Mouse (Mus musculus) NIH3T3 (cell line): ENCODE data around the gene 1700019N19Rik.

Experiments
- DNase-seq: peaks from one replicate; pipeline ENCODE4 v3.0.0-alpha.2; 2012; ENCODE audit warnings: low read depth

The 1700019N19Rik gene

GRCm38 (mm10) chr19:58794284-58794683 is at the start of gene 1700019N19Rik:
TSS of gene 1700019N19Rik (minus strand) at chr19:58794461.
- DNase-seq: no peak

GRCm38 (mm10) chr19:58843606-58844005 is 49.3 kb upstream of the 1700019N19Rik start:
- no peak for DNase-seq

- DNase-seq: no peak
Observed at GRCm38 (mm10) chr19:58840721-58841271, 46.5 kb upstream of the 1700019N19Rik start.

GRCm38 (mm10) chr19:58839806-58840205 is 45.5 kb upstream of the 1700019N19Rik start:
- peak; percentile 30 for DNase-seq

GRCm38 (mm10) chr19:58839345-58839744 is 45.1 kb upstream of the 1700019N19Rik start:
- no peak for DNase-seq

GRCm38 (mm10) chr19:58838706-58839105 is 44.4 kb upstream of the 1700019N19Rik start:
- no peak for DNase-seq

GRCm38 (mm10) chr19:58833639-58834180 is 39.4 kb upstream of the 1700019N19Rik start:
- no peak for DNase-seq

GRCm38 (mm10) chr19:58832988-58833387 is 38.7 kb upstream of the 1700019N19Rik start:
- no peak for DNase-seq

- no peak for DNase-seq
Observed at GRCm38 (mm10) chr19:58831280-58831922, 37.1 kb upstream of the 1700019N19Rik start.

GRCm38 (mm10) chr19:58830182-58830581 is 35.9 kb upstream of the 1700019N19Rik start:
- no peak for DNase-seq

- no peak for DNase-seq
Observed at GRCm38 (mm10) chr19:58829575-58829974, 35.3 kb upstream of the 1700019N19Rik start.

- DNase-seq: peak; percentile 9
Observed at GRCm38 (mm10) chr19:58827656-58828055, 33.4 kb upstream of the 1700019N19Rik start.

- peak; percentile 26 for DNase-seq
Observed at GRCm38 (mm10) chr19:58824316-58824715, 30.1 kb upstream of the 1700019N19Rik start.

- no peak for DNase-seq
Observed at GRCm38 (mm10) chr19:58823301-58823700, 29.0 kb upstream of the 1700019N19Rik start.

- no peak for DNase-seq
Observed at GRCm38 (mm10) chr19:58822454-58823200, 28.4 kb upstream of the 1700019N19Rik start.

- DNase-seq: no peak
Observed at GRCm38 (mm10) chr19:58818571-58819415, 24.5 kb upstream of the 1700019N19Rik start.

- DNase-seq: no peak
Observed at GRCm38 (mm10) chr19:58817398-58817797, 23.1 kb upstream of the 1700019N19Rik start.

GRCm38 (mm10) chr19:58816453-58817041 is 22.3 kb upstream of the 1700019N19Rik start:
- DNase-seq: no peak

GRCm38 (mm10) chr19:58815179-58815922 is 21.1 kb upstream of the 1700019N19Rik start:
- no peak for DNase-seq

- no peak for DNase-seq
Observed at GRCm38 (mm10) chr19:58810536-58810935, 16.3 kb upstream of the 1700019N19Rik start.

GRCm38 (mm10) chr19:58808864-58809263 is 14.6 kb upstream of the 1700019N19Rik start:
- no peak for DNase-seq
